Mouse (Mus musculus) kidney, postnatal 14 days (tissue): ENCODE results near the gene Dcakd.

ENCODE experiments used
- DNase-seq: peaks from one replicate; pipeline ENCODE4 v3.0.0; 2022; ENCODE audit warnings: mixed read lengths

Dcakd gene

DNA sequence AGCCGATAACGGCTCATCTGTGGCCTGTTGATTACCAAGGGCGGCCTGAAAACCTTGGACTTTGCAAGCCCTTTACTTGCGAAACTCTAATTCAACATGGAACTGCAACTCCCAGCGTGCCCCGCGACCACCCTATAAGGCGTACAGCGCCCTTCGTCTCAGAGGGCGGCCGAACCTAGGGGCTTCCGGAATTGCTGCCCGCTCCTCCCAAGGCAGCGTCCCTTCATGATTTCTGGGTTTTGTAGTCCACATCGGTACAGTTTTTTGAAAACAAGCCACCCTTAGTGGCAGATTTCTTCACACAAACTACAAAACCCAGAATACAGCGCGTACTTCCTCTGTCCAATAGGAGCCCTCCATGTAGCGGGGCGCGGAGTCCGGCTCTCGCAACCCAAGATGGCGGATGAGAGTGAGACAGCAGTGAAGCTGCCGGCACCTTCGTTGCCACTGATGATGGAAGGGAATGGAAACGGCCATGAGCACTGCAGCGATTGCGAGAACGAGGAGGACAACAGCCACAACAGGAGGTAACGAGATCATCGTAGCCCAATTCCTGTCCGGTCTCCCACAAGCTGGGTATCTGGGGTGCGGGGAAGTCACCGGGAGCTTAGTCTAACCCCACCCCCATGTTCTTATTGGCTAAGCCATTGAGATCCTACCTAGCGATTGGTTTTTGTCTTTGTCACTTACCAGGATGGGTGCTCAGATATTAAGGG lies at the start of gene Dcakd, which contains the start of gene Nmt1:
Dcakd (minus strand) TSS at position 158 of the 716 bp plus-strand sequence.
Nmt1 (plus strand) TSS at position 15 of the 716 bp plus-strand sequence.
- peak; percentile 96 for DNase-seq

DNA sequence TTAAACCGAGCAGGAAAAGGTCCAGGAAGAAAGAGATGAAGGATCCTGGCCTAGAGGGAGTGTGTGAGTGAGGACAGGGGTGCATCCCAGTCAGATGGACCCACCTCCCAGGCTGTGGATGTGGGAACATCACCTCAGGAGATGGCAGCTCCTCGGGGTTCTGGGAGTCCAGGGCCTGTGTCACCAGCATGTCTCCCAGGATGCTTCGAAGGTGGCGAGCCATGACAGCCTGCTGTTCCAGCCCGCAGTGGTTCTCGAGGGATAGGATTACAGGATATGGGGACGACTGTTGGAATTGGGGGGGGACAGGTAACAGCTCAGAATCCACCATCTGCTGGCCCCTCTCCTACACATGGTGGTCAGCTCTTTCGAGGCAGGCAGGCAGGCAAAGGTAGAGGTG lies 48.4 kb upstream of the Dcakd start:
- no peak for DNase-seq

DNA sequence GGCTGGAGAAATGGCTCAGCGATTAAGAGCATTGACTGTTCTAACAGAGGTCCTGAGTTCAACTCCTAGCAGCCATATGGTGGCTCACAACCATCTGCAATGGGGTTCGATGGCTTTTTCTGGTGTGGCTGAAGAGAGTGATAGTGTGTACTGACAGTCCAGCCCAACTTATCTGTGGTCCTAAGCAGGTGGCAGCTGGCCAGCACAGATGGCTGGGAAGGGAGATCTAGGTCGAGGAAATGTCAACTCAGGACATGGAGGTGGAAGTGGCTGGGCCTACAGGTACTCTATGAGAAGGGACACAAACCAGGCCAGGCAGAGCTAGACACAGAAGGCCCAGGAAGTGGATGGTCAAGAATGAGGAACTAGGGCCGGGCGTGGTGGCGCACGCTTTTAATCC lies 47.9 kb upstream of the Dcakd start:
- no peak for DNase-seq

DNA sequence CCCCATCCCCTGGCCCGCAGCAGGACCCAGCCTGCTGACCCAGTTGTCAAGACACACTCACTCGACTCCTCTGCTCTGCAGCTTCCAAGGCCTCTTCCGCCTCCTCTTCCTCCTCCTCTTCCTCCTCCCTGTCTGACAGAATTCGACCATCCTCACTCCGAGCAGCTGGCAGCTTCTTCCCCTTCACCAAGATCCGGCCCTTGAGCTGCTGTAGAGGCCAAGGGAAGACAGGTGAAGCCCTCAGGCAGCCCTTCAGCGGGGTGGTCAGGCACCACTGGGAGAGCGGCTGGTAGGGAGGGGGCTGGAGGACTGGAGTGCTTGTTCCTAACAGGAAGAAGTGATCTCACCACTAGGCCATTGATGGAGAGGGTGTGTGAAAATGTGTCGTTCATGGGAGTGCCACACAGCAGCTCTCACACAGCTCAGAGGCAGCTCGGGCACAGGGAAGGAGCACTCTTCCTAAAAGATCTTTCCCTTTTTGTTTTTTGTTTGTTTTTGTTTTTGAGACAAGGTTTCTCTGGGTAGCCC lies 46.7 kb upstream of the Dcakd start:
- DNase-seq, result no peak

DNA sequence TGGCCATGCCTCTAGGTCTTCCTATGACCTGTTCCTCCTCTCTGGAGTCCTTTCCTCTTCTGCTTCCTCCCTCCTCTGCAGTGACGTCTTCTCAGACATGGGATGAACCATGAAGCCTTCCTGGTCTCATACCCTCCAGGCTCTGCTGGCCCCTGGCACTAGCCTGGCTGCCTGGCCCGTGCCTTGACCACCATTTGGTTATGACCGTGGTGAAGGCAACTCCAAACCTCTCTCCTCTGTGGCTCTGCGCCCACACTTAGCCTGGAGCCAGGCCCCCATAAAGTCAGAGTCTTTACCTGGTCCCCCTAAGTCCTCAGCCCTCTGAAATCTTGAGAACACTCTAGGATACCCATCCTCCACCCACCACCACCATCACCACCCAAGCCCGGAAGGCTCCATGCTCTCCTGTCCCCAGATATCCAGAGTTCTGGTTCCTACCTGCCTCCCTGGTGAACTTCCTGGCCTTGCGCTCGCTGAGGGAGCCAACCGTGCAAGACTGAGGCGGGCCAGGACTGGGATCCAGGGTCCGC lies 46.1 kb upstream of the Dcakd start:
- no peak for DNase-seq

DNA sequence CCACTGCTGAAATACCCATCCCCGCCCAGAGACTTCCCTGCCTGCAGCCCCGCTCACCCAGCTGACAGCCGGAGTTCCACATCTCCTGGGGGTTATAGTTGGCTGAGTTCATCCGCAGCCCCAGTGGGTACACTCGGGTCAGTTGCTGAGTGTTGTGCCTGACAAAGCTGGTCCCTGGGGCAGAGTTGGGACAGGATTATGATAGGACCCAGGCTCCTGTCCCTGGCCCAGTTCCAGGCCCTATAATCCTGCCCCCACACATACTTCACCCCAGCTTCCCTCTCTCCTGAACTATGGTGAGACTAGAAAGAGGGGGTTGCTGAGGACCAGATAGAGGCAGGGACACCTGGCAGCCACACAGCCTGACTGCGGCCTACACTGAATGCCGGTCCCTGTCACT lies 45.5 kb upstream of the Dcakd start:
- DNase-seq, result no peak

DNA sequence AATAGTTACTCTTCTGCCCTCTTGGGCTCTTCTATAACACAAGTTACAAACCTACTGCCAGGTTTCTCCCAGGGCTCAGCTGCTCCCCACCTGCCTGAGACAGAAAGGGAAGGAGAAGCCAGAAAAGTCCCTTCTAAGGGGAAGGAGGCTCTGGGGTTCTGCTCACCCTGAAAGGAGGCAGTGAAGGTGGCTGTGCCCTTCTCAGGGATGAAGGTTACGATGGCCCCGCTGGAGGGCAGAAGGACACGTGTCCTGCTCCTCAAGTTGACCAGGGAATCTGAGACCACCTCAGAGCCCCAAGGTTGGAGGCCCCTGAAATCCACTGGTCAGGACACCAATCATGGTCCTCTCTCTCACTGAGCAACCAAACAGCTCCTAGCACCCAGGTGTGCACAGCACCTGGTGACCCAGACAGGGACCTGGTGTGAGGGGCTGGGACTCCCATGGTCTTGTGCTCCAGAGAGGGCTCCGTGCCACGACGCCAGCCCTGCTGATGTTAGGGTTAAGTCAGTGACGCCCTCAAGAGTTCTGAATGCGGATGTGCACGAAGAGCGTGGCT lies 42.3 kb upstream of the Dcakd start:
- no peak for DNase-seq

DNA sequence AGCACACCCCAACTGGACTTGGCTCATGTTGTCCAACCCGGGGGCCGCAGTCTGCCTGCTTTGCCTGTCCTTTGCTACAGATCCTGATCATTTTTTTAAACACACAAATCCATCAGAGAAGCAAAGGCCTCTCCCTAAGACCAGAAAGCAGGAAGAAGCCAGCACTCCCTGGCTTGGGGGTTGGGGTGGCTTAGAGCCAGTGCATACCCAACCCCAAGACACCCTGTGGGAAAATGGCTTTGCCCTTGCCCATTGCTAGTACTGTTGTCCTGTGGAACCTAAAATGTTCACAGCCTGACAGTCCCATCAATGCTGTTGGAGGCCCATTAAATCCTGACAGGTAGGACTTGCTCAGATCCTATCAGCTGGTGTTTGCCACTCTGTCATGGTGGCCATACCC lies 41.6 kb upstream of the Dcakd start:
- no peak for DNase-seq

DNA sequence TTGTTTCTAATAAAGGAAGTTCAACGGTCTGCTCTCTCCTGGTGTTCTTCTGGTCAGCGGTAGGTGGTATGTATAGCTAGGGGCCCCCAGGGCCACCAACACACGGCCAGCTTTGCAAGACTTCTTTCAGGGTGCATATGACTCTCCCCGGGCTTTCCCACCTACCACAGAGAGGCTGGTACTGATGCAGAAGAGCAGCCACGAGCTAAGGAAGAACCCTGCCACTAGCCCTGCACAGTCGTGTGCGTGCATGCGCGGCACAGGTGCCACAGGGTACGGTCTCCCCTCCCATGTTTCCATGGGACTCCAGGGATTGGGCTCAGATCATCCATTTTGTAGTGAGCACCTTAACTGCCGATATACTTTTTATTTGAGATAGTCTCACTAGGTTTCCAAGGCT lies 40.8 kb upstream of the Dcakd start:
- no peak for DNase-seq

DNA sequence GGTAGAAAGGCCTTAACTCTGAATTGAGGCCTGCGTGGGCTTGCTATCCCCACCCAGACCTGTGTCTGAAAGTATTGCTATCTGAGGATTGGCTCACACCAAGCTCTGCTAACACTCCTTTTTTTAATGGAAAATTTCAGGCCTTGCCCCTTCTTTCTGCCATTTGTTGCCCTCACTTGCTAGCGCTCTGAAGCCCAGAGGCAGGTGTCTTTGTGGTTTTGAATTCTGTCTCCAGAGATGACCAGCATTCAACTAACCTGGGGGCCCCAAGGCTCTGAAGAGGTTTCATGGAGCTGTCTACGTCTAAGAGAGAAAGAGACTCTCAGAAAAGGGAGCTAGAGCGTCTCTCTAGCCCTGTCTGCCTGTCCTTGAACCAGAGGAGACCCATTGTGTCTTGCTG lies 40.1 kb upstream of the Dcakd start:
- DNase-seq, result no peak

DNA sequence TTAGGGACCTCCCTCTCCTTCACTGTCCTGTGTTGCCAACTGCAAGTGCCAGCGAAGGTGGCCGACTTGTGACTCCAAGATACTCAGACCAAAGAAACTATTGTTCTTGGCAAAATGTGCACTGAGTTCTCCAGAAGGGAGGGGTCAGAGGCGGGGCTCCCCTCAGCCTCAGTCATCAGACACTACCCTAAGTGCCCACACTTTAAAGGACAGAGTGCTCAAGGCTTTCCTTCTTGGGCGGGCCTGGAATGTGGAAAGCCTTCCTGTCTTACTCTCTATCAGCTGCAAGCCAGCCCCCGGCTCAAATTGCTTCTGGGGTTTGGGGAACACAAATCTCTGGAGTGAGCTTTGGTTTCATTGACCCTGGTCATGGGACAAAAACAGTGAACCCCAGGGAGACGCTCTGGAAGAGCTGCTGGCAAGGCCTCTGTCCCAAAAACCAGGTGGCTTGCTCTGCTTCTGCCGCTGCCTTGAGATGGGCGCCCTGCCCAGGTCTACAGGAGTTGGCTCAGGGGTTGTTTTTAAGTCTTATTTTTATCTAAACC lies 39.4 kb upstream of the Dcakd start:
- DNase-seq, result no peak

DNA sequence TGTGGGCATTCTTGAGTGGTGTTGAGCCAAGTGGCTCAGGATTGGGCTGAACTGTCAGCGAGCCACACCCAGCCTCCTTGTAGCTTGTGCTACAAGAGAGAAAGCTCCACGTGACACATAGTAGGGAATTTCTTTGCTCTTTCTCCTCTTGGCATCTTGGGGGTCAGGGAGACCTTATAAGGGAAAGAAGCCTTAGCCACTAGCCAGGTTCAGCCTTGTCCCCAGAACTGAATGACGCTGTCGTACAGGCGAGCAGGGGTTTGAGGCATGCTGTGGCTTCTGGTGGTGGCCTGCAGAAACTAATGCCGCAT lies 38.9 kb upstream of the Dcakd start:
- DNase-seq, result no peak

DNA sequence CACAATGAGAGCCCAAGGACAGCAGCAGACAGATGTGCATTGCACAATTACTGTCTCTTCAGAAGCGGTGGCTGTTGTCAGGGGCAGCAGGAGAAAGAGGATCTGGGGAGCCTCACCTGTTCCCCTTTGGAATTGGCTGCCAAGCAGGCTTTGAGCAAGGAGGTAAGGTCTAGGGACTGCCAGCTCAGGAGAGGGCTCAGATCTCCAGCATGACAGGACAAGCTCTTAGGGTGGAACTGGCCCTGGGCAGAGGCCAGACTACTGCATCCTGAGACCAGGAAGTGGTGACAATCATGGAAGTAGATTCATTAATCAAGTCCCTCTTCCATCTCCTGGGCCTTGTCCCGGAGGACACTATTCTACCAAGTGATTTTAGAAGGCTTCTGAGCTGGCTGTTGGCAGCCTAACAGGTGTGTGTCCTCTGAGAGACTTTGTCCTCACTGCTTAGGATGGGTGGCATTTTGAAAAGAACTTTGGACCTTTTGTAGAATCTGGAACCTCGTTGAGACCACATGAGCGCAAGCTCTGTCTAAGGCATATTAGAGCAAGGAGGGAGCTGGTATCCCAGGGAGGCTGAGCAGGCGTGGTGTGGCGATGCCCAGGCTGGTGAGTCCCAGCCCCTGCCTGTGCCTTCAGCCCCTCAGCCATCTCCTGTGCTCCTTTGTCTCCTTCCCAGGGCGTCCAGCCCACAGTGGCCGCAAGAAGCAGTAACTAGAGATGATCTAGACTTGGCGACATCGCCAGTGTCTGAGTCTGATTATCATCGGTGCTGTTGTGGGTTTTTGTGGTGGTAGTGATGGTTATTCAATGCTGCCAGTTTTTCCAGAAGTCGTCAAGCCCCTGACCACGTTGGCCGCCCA lies 38.3 kb upstream of the Dcakd start:
- no peak for DNase-seq

DNA sequence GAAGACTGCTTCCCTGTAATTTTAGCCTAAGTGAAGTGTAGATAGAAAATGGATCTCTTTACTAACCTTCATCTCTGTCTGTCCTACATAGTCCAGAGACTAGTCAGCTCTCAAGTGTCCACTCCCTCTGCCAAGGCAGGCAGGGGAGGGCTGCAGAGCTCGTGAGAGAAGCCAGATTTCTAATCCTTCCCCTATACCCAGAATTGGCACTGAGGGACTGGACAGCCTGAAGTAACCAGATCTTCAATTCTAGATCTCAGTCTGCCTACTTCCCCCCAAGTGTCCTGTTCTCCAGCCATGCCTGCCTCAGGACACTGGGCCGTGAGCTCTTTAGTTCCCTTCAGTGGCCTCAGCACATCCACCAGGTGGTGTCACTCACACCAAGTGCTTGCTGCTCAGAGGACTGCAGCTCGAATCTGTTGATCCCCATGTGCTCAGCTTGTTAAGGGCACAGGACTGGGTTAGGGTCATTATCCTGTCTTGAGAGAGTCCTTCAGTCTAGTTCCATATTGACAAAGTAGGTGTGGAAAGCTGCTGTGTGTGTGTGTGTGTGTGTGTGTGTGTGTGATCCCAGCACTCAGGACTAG lies 30.5 kb upstream of the Dcakd start:
- no peak for DNase-seq

DNA sequence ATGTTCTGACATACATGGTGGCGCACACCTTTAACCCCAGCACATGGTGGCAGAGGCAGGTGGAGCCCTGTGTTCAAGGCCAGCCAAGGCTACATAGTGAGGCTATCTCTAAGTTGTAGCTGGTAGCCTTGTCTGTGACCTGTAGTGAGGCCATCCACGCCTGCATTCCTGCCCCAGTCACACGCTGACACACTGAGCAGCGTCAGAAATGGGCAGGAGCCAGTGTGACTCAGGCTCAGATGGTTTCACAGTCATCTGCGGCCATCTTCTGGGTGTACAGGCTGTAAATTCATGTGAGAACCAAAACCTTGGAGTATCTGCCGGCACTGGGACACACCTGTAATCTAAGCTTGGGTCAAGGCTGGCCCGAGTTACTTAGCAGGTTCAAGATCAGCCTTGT lies 28.5 kb upstream of the Dcakd start:
- no peak for DNase-seq

DNA sequence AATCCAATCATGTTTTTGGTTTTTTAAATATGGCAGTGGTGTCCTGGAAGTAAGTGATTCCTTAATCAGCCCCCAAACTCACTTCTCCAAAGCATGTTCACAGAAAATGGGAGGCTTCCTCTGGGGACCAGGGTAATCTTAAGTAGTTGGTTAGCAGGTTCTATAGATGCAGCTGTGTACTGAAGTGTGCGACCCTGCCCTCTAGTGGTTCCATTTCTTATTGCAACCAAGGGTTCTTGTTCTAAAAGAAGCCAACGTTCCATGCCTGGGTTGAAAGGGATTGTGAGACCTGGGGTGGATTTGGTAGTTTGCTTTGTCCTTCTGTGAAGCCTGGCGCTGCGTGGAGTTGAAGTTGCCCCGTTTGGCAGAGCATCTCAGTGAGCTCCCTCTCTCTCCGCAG lies 26.7 kb upstream of the Dcakd start:
- DNase-seq, result peak; percentile 80

DNA sequence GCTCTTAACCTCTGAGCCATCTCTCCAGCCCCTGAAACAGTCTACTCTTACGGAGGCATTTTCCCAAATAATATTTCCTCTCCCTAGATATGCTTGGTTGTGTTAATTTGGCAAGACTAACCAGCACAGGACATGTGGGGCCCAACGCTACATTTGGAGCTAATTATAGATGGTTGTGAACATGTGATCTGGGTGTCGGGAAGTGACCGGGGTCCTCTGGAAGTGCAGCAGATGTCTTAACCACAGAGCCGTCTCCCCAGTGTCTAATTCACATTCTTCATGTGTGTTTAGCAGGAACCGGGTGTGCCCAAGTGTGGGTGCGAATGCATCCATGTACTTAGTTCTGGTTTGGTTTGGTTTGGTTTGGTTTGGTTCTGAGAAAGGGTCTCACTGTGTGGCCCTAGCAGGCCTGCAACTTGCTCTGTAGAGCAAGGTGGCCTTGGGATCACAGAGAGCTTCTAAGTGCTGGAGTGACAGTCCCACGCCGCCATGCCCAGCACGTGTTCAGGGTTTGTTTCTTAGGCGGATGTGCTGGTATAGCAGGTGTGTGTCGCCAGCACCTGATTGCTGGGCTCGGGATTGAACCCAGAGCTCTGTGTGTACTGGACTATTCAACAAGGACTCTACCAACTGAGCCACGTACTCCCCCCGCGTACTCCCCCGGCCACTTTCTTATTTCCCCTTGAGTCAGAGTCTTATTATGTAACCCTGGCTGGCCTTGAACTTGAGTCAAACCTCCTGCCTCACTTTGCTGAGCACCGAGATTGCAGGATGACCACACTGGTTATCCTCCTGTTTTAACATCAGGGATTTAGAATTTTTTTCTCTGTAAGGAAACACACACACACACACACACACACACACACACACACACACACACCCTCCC lies 25.3 kb upstream of the Dcakd start:
- DNase-seq, result no peak

DNA sequence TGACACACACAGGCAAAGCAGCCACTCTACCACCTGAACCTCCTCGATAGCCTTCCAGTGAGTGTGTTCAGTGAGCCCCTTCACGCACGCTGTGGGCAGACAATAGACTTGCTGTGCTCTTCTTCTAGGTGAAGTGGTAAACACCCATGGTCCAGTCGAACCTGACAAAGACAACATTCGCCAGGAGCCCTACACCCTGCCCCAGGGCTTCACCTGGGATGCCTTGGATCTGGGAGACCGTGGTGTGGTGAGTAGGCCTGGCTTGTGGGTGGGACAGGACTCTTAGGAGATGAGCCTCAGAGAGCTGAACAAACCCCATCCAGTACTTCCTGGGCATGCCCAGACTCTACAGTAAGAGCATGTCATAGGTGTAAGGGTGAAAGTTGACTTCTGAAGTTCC lies 23.9 kb upstream of the Dcakd start:
- no peak for DNase-seq

DNA sequence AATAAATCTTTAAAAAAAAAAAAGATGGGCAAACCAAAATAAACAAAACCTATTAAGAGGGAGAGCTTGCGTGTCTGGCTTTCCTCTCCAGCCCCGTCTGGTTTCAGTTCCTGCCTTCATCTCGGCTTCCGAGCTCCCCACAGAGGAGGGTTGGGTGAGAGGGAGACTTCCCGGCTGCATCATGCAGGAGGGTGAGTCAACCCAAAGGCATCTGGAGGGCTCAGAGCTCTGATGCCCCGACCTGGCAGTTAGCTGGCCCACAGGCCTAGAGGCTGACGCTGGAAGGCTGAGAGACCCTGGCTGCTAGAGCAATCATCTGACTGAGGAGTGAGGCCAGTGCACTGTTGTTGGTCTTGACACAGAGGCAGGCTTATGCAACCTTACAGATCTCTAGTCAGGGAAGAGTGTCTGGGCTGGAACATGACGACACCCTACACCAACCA lies 23.1 kb upstream of the Dcakd start:
- no peak for DNase-seq

DNA sequence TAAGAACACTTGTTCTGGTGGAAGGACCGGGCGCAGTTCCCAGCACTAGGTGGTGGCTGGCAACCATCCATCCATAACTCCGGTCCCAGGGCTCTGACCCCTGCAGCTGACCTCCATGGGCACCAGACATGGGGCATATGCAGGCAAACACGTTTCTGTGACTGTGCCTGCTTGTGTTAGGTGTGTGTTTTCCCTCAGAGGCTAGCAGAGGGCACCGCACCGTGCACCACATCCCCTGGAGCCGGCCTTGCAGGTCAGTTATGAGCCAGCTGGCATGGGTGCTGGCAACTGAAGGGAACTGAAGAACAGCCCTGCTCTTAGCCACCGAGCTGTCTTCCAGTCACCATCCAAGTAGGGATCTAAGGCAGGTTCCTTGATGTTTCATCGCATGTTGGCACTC lies 22.0 kb upstream of the Dcakd start:
- DNase-seq, result no peak

DNA sequence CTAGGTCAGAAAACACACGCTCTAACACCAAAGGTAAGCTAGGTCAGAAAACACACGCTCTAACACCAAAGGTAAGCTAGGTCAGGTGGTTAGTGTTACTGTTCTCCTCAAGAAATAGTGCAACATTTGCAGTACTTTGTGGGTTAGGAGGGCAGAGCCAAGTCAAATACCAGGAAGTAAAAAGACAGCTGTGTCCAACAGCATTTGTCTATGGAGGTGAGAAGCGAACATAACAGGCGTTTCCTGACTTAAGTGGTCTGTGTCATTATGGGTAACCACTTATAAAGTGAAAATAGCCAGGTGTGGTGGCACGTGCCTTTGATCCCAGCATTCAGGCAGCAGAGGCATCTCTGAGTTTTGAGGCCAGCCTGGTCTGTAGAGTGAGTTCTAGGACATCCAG lies 21.5 kb upstream of the Dcakd start:
- DNase-seq, result no peak

DNA sequence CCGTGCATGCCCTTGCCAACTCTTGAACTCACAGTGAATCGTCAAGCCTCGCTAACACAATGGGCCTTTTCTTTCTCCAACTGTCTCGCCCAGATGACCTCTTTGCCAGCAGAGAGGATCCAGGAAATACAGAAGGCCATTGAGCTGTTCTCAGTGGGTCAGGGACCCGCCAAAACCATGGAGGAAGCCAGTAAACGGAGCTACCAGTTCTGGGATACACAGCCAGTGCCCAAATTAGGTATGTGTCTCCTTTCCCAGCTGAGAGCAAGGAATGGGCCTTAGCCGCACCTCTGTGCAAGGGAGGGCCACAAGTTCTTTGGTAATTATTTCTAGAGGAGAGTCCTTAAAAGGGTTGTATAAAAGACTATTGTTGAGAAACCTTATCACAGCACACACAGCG lies 18.2 kb upstream of the Dcakd start:
- no peak for DNase-seq
